ENCODE assay signal across 21 mouse cellular contexts in the genomic region with DNA sequence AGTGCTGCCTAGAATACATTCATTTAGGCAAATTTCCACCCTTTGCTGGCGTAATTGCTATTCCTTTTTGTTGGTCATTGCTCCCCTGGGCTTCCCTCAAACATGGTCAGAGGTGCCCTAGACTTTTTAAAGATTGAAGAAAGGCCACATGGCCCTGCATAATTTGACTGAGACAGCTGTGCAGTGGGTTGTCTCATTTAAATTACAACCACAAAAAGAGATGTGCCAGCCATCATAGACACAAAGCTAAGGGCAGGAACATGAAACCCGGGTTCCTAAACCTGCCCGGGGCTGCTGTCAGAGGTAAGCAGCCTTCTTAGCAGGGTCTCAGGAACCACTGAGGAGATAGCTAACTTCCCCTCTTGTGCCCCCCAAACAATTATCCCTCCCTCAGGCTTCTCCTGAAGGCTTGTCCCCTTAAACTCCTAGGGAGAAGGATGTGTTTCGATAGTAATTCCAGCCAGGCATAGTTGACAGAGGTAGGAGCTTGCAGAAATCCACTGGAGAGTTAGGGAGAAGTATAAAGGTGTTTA. TPM values are rescaled to one million over a fixed set of nuclear protein-coding genes. Genes with fewer than 3 reads are reported as not detected.
DNase-seq lines count a peak whose midpoint lies in the region; ATAC-seq and TF ChIP-seq lines count a peak whose summit lies in the region.
"Had no signal": no experiment of that assay in that cellular context is flagged by ENCODE, and none has a peak within 500 bp of the region (broad histone marks: within the 10 kb centered on the region; RNA-seq: fewer than 3 reads in every experiment).

No protein-coding gene starts in this region.

- H3K27me3 ChIP-seq in hindbrain, embryonic 12.5 days: no peaks in the 10 kb centered on the region
- no peaks in the 10 kb centered on the region for H3K27me3 ChIP-seq in hindbrain, embryonic 16.5 days (replicated peaks; ENCODE audit: control insufficient read depth, insufficient read depth, low read length)
- H3K27me3 ChIP-seq in CH12.LX (replicated peaks): no peaks in the 10 kb centered on the region
- H3K27me3 ChIP-seq in limb, embryonic 13.5 days: peaks cover 4% of the 10 kb centered on the region; the same call in 1 of the 2 replicates
- H3K27me3 ChIP-seq: neural tube, embryonic 12.5 days had no signal

- WGBS in hindbrain, embryonic 12.5 days: 22% methylated on average over 4 of the region's 4 CpGs
- 31% methylated on average over 4 of the region's 4 CpGs for WGBS in hindbrain, embryonic 16.5 days
- 35% methylated on average over 4 of the region's 4 CpGs for WGBS in limb, embryonic 13.5 days

- H3K4me2 ChIP-seq in hindbrain, embryonic 12.5 days (replicated peaks): no peak overlapping the region
- no peak overlapping the region for H3K4me2 ChIP-seq in hindbrain, embryonic 16.5 days (ENCODE audit: low read length)
- peak overlapping the region; percentile 89 for H3K4me2 ChIP-seq in CH12.LX (ENCODE audit: insufficient read depth, low read depth, poor library complexity, severe bottlenecking)
- H3K4me2 ChIP-seq in limb, embryonic 13.5 days (replicated peaks): peak overlapping the region; percentile 3; the same call in 1 of the 2 replicates
- H3K4me2 ChIP-seq: lung, embryonic 14.5 days; neural tube, embryonic 12.5 days had no signal

- H3K4me1 ChIP-seq in hindbrain, embryonic 12.5 days: peaks cover 48% of the 10 kb centered on the region
- peaks cover 23% of the 10 kb centered on the region for H3K4me1 ChIP-seq in hindbrain, embryonic 16.5 days (ENCODE audit: control insufficient read depth, insufficient read depth, low read depth, low read length)
- peaks cover 21 to 79% of the 10 kb centered on the region in 2 experiments for H3K4me1 ChIP-seq in CH12.LX (ENCODE audit: control insufficient read depth in 1 of 2, insufficient read depth in 2 of 2)
- peaks cover 51% of the 10 kb centered on the region for H3K4me1 ChIP-seq in limb, embryonic 13.5 days

- peak; percentile 97 for TF ChIP-seq EP300 in CH12.LX (IDR thresholded peaks at IDR 0.05; ENCODE audit: low read length)

- H3K4me3 ChIP-seq in hindbrain, embryonic 12.5 days: no peak overlapping the region
- H3K4me3 ChIP-seq in hindbrain, embryonic 16.5 days (ENCODE audit: low read length): no peak overlapping the region
- peak overlapping the region; percentile 36 to 58 (median 50) for H3K4me3 ChIP-seq in CH12.LX (replicated peaks in 1 of 3; ENCODE audit: low read depth in 2 of 3, low read length in 2 of 3, poor library complexity in 1 of 3)
- H3K4me3 ChIP-seq in limb, embryonic 13.5 days: no peak overlapping the region
- H3K4me3 ChIP-seq: erythroblast, embryonic 14.5 days; neural tube, embryonic 12.5 days had no signal

- TF ChIP-seq RAD21 in CH12.LX (IDR thresholded peaks at IDR 0.05; ENCODE audit: low read depth, low read length): peak; percentile 27

- no peak; the same call in 1 of the 2 replicates for ATAC-seq in hindbrain, embryonic 12.5 days (ENCODE audit: low FRiP score)
- ATAC-seq in hindbrain, embryonic 16.5 days: no peak
- no peak for ATAC-seq in limb, embryonic 13.5 days (ENCODE audit: low FRiP score, low read depth)
- ATAC-seq: CD4-positive, CD25-positive, alpha-beta regulatory T cell, adult 4 months; forebrain, embryonic 14.5 days had no signal

- in situ Hi-C loops in CH12.LX (cut with MboI; ENCODE audit: low pct_ligation_motif_present, low pct_unique_long_range_greater_than_20kb, low sequenced_read_pairs): no loop called here

- H3K79me2 ChIP-seq in CH12.LX (replicated peaks; ENCODE audit: control insufficient read depth, extremely low read depth, insufficient read depth, poor library complexity, severe bottlenecking): peaks cover 38% of the 10 kb centered on the region

- DNase-seq in A20 (ENCODE audit: low read depth, low spot score) (peak; percentile 65), CH12.LX (ENCODE audit: extremely low read depth) (peak; percentile 97)
- DNase-seq in left cerebral cortex, adult 11 months (ENCODE audit: low spot score): no peak
- no peak for DNase-seq in kidney, postnatal 4 days
- DNase-seq: cerebellum, postnatal 25 days; kidney, adult 2 months; kidney, postnatal 36 days; liver; lung, embryonic 14.5 days; lung, postnatal 4 days; right cerebral cortex, postnatal 25 days; thymus, adult 18-20 months had no signal

- peak overlapping the region; percentile 76 for H3K27ac ChIP-seq in hindbrain, embryonic 12.5 days
- H3K27ac ChIP-seq in hindbrain, embryonic 16.5 days (ENCODE audit: low read depth, low read length): no peak overlapping the region
- peak overlapping the region; percentile 97 for H3K27ac ChIP-seq in CH12.LX (ENCODE audit: insufficient read depth, low read depth)
- H3K27ac ChIP-seq in limb, embryonic 13.5 days: peak overlapping the region; percentile 10; the same call in 1 of the 2 replicates
- H3K27ac ChIP-seq: neural tube, embryonic 12.5 days had no signal

- no peaks in the 10 kb centered on the region for H3K9me3 ChIP-seq in hindbrain, embryonic 12.5 days (replicated peaks)
- H3K9me3 ChIP-seq in hindbrain, embryonic 16.5 days (ENCODE audit: control insufficient read depth, low read length): no peaks in the 10 kb centered on the region
- no peaks in the 10 kb centered on the region for H3K9me3 ChIP-seq in CH12.LX (replicated peaks; ENCODE audit: low read length)
- H3K9me3 ChIP-seq in limb, embryonic 13.5 days: no peaks in the 10 kb centered on the region
- H3K9me3 ChIP-seq: neural tube, embryonic 12.5 days had no signal

- dilution Hi-C loops in CH12.LX (cut with MboI; ENCODE audit: extremely low pct_ligation_motif_present, extremely low pct_unique_long_range_greater_than_20kb, low sequenced_read_pairs): no loop called here

- peak; percentile 80 for TF ChIP-seq POLR2A in CH12.LX (IDR thresholded peaks at IDR 0.05; ENCODE audit: low read depth, low read length)

- H3K36me3 ChIP-seq in hindbrain, embryonic 12.5 days: no peaks in the 10 kb centered on the region
- no peaks in the 10 kb centered on the region for H3K36me3 ChIP-seq in hindbrain, embryonic 16.5 days (ENCODE audit: control insufficient read depth, insufficient read depth, low read length)
- peaks cover 11 to 26% of the 10 kb centered on the region in 2 experiments for H3K36me3 ChIP-seq in CH12.LX (replicated peaks in 1 of 2; ENCODE audit: control insufficient read depth in 1 of 2, insufficient read depth in 1 of 2, low read length in 1 of 2)
- no peaks in the 10 kb centered on the region for H3K36me3 ChIP-seq in limb, embryonic 13.5 days
- H3K36me3 ChIP-seq: neural tube, embryonic 12.5 days had no signal

- H3K9ac ChIP-seq in hindbrain, embryonic 12.5 days: peak overlapping the region; percentile 45; the same call in 1 of the 2 replicates
- no peak overlapping the region for H3K9ac ChIP-seq in hindbrain, embryonic 16.5 days (ENCODE audit: low read depth, low read length)
- peak overlapping the region; percentile 97 for H3K9ac ChIP-seq in CH12.LX (ENCODE audit: insufficient read depth, low read depth)
- H3K9ac ChIP-seq in limb, embryonic 13.5 days: no peak overlapping the region
- H3K9ac ChIP-seq: lung, embryonic 14.5 days; neural tube, embryonic 12.5 days had no signal

- no peak for TF ChIP-seq CTCF in CH12.LX (conservative IDR thresholded peaks at IDR 0.05 in 1 of 2, IDR thresholded peaks at IDR 0.05 in 1 of 2; ENCODE audit: low read depth in 2 of 2, low read length in 2 of 2)

TF ChIP-seq in CH12.LX, 34 proteins besides CTCF, POLR2A, EP300 and RAD21 (continues in another document):
- TF ChIP-seq NRF1 (IDR thresholded peaks at IDR 0.05; ENCODE audit: low read depth, low read length) (no peak), TCF12 (IDR thresholded peaks at IDR 0.05; ENCODE audit: low read depth, low read length) (peak; percentile 97), MAFK (IDR thresholded peaks at IDR 0.05; ENCODE audit: insufficient replicate concordance, low read length) (peak; percentile 83), PAX5 (IDR thresholded peaks at IDR 0.05; ENCODE audit: low read length) (no peak), USF1 (IDR thresholded peaks at IDR 0.05; ENCODE audit: low read depth, low read length) (peak; percentile 72), JUND (conservative IDR thresholded peaks at IDR 0.05; ENCODE audit: low read depth, low read length) (peak; percentile 80), RCOR1 (conservative IDR thresholded peaks at IDR 0.05; ENCODE audit: low read depth, low read length) (peak; percentile 90), ETS1 (conservative IDR thresholded peaks at IDR 0.05; ENCODE audit: low read depth, low read length) (peak; percentile 100), USF2 (conservative IDR thresholded peaks at IDR 0.05; ENCODE audit: low read depth, low read length) (peak; percentile 59; the same call in 1 of the 2 replicates), MAX (IDR thresholded peaks at IDR 0.05; ENCODE audit: low read length) (peak; percentile 97), ZMIZ1 (IDR thresholded peaks at IDR 0.05; ENCODE audit: low read depth, low read length) (peak; percentile 96; the same call in 1 of the 2 replicates), ZC3H11A (IDR thresholded peaks at IDR 0.05; ENCODE audit: low read depth, low read length) (no peak), GABPA (IDR thresholded peaks at IDR 0.05; ENCODE audit: insufficient replicate concordance, low read depth, low read length) (no peak), TBP (conservative IDR thresholded peaks at IDR 0.05; ENCODE audit: low read depth, low read length) (peak; percentile 83), CHD1 (IDR thresholded peaks at IDR 0.05; ENCODE audit: low read depth, low read length) (peak; percentile 88; the same call in 1 of the 2 replicates), MAZ (IDR thresholded peaks at IDR 0.05; ENCODE audit: low read depth, low read length) (peak; percentile 93), ELF1 (IDR thresholded peaks at IDR 0.05; ENCODE audit: low read depth, low read length) (peak; percentile 65; the same call in 1 of the 2 replicates), ZKSCAN1 (IDR thresholded peaks at IDR 0.05; ENCODE audit: borderline replicate concordance, low read depth, low read length) (no peak; the same call in 1 of the 2 replicates), KAT2A (IDR thresholded peaks at IDR 0.05; ENCODE audit: insufficient replicate concordance, low read length) (peak; percentile 73; the same call in 1 of the 2 replicates), JUN (IDR thresholded peaks at IDR 0.05; ENCODE audit: insufficient read depth, low read depth, low read length) (peak; percentile 64), MYC (IDR thresholded peaks at IDR 0.05; ENCODE audit: low read depth, low read length) (peak; percentile 99), HCFC1 (IDR thresholded peaks at IDR 0.05; ENCODE audit: low read depth, low read length) (peak; percentile 61)

RNA-seq across cellular contexts. Expression of a gene that starts 46.6 kb away (rescaled TPM):
- 111 and 122 TPM in 2 replicates for polyA plus RNA-seq in hindbrain, embryonic 12.5 days (2016; fragmentation: Nextera tagmentation; extraction: Ambion mirVana)
- 106 and 111 TPM in 2 replicates for polyA plus RNA-seq in hindbrain, embryonic 16.5 days (2015; fragmentation: Nextera tagmentation; extraction: Ambion mirVana)
- total RNA-seq in CH12.LX (2012; rRNA removed) (24.9 and 37.8 TPM in 2 replicates), CH12.LX (2014; rRNA removed) (42.8 and 44.2 TPM in 2 replicates)
- 52.5 and 60.7 TPM in 2 replicates for polyA plus RNA-seq in CH12.LX (2012; ENCODE audit: insufficient read length, low read depth)
- polyA plus RNA-seq in limb, embryonic 13.5 days (2015; fragmentation: Nextera tagmentation; extraction: Ambion mirVana): 103 and 126 TPM in 2 replicates
- total RNA-seq: hematopoietic stem cell, adult 5-6 weeks; MEL had no signal
- polyA plus RNA-seq: erythroblast, embryonic 14.5 days had no signal

Comparison
In these comparisons a context has a peak if more than half of its experiments do, and no peak if none do; other contexts are left out.
1. H3K9ac ChIP-seq: peak in hindbrain, embryonic 12.5 days (single experiment) and CH12.LX (single experiment); none in hindbrain, embryonic 16.5 days (single experiment) and limb, embryonic 13.5 days (single experiment).
2. H3K4me2 ChIP-seq: peak in CH12.LX (single experiment) and limb, embryonic 13.5 days (single experiment); none in hindbrain, embryonic 12.5 days (single experiment) and hindbrain, embryonic 16.5 days (single experiment).
3. H3K4me3 ChIP-seq: peak in CH12.LX (3 of 3); none in hindbrain, embryonic 12.5 days (single experiment), hindbrain, embryonic 16.5 days (single experiment) and limb, embryonic 13.5 days (single experiment).
4. DNase-seq: peak in A20 (single experiment) and CH12.LX (single experiment); none in left cerebral cortex, adult 11 months (single experiment) and kidney, postnatal 4 days (0 of 2).